Mouse (Mus musculus): ENCODE results near the gene Nrp1.

- TF ChIP-seq POLR2A (IDR thresholded peaks at IDR 0.05; ENCODE audit: borderline replicate concordance, control insufficient read depth, low read depth, low read length) (no peak), CTCF (IDR thresholded peaks at IDR 0.05; ENCODE audit: control insufficient read depth, insufficient read depth, low read length) (no peak)
These were observed 104.8 kb downstream of the Nrp1 start for GRCm38 (mm10) chr8:128463162-128463561.
